Mouse (Mus musculus) leukemia stem cell, adult 10-12 weeks (primary cell): ENCODE data around the gene Olfr414. TPM values are rescaled to one million over a fixed set of nuclear protein-coding genes. Genes with fewer than 3 reads are reported as not detected.

Experiments
- polyA plus RNA-seq: library from polyadenylated mRNA; stranded (reverse); fragments of >175 nt; gene quantifications from 2 replicates; pipeline ENCODE4 v1.2.3, GENCODE M21; 2012; ENCODE audit warnings: low replicate concordance

Olfr414 gene
- polyA plus RNA-seq = 0.06 TPM in 1 of 2 replicates, not detected in the other

DNA sequence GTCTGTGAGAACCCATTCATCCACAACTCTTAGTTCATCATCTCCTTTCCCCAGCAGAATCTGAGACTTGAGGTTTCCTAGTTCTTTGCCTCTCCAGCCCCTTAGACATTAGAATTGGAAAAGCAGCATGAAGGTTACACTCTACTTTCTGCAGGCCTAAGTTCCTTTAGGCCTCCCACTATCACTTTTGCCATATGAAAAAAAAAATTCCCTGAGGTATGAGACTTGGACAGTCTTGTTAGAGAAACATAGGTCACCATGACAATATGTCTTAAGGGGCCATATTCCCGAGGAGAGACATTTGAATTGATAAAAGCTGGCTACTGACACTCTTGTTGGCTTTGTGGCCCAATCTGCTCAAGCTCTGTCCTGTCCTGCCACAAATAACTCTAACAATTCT, at the start of gene Olfr414:
Olfr414 (plus strand) TSS at position 301 of the 400 bp plus-strand sequence.

DNA sequence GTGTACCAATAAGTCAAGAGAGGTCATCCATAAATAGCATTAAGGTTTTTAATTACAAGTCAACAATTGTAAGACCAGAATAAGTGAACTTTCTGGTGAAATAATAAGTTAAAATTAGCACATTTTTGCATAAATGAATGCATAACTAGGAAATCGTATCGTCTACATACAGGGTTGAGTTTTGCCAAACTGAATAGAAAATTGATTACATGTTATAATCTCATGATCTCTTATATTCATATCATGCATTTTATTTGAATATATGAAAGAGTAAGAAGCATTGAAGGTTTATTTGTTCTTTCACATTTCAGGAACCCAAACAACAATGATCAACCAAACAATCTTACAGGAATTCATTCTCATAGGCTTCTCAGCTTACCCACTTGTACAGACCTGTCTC, 33.1 kb upstream of the Olfr414 start, which contains the start of gene Olfr248:
Olfr248 (plus strand) TSS at position 301 of the 400 bp plus-strand sequence.

DNA sequence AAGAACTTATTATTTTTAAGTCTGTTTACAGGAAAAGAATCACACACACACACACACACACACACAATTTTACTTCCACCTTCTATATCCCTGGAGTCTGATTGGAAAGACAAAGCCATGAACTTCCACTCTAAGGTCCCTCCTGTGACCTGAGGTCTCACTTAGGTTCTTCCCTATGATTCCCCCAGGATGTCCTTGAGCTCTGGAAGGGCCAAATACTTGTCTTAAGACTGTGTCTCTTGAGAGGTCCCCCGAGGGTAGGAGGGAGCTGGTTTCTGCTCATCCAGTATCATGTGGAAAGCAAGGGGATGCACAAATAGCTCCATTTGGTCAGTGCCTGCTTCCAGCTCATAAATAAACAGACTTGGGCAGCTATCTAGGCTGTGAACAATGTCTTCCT, 17.9 kb downstream of the Olfr414 start, which contains the start of gene Olfr220:
Olfr220 (plus strand) TSS at position 301 of the 400 bp plus-strand sequence.

Other genes with a start within 250 kb of the Olfr414 start
- not detected in 2 replicates for gene Olfr419, start 172.0 kb upstream of the Olfr414 start, polyA plus RNA-seq
- gene Mptx1, start 93.5 kb upstream of the Olfr414 start, polyA plus RNA-seq = not detected in 2 replicates
- not detected in 2 replicates for gene Olfr417, start 58.9 kb upstream of the Olfr414 start, polyA plus RNA-seq
- gene Olfr248, start 33.0 kb upstream of the Olfr414 start, polyA plus RNA-seq = not detected in 2 replicates
- gene Olfr220, start 18.0 kb downstream of the Olfr414 start, polyA plus RNA-seq = not detected in 2 replicates
- 0.23 TPM in 1 of 2 replicates, not detected in the other for gene Fmn2, start 77.8 kb downstream of the Olfr414 start, polyA plus RNA-seq